Mouse (Mus musculus) NIH3T3 (cell line): ENCODE measurements at regions not wholly inside any gene's neighbourhood (a gene's known extent, or its start where the extent isn't known, plus 50 kb on each side); places are given as distances from the start of the nearest gene placed in this dataset.
"Not testable (repeated sequence)": the region's sequence is repeated elsewhere in the genome, so short reads cannot be mapped to it uniquely, and the experiment has no call there.

Source experiments
- DNase-seq: peaks from one replicate; pipeline ENCODE4 v3.0.0-alpha.2; 2012; ENCODE audit warnings: low read depth

DNA sequence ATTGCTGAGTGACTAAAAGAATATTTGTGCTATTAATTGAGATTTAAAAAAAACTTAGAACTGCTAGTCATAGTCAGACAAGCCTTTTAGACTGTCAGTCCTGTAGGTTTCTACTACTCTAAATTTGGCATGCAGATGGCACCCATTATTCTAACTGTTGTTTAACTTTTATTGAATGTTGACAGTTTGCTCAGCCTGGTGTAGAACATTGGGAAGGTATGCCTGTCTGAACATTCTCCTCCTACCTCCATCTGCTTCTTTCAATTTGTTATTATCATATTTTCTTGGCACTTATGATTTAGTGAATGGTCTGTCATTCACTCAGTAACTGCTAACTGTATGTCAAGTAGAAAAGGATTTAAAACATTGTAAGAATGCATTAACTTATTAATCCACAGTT, 130.9 kb downstream of the Gmnc start:
- DNase-seq, result no peak

DNA sequence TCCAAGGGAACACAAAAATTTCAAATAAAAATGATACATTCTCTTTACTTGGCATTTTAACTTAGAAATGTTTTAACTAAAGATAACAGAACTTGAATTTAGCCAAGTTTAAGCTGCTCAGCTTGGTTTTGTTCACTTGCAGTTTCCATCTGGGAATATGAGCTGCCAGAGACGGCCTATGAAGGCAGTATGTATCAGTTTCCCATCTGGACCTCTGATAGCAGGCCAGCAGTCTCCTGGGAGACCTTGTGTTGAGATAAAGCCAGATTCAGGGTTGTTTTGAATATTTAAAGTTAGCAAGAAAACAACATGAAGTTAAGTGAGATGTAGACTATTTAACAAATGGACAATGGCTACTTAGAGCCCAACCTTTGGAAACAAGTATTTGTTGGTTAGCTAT, 142.3 kb downstream of the Gmnc start:
- no peak for DNase-seq

DNA sequence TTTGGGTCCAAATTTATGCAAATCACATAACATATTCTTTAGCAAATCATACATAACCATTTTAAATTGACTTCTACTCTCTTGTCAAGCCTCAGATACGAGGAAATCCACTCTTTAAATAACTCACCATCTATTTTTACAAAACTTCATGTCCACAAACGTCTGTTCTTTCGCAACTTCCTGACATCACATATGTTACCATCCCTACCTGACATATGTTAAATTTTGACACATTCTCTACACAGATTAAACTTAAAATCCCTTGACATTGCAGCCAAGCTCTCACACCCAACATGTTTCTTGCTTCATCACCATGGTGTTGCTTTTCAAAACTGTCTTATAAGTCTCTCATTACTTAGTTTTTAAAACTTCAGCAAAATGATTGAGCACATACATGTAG, 164.4 kb downstream of the Gmnc start:
- DNase-seq, result no peak

DNA sequence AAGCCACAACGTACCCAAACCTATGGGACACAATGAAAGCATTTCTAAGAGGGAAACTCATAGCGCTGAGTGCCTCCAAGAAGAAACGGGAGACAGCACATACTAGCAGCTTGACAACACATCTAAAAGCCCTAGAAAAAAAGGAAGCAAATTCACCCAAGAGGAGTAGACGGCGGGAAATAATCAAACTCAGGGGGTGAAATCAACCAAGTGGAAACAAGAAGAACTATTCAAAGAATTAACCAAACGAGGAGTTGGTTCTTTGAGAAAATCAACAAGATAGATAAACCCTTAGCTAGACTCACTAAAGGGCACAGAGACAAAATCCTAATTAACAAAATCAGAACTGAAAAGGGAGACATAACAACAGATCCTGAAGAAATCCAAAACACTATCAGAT, 180.3 kb downstream of the Gmnc start:
- DNase-seq, result not testable (repeated sequence)

DNA sequence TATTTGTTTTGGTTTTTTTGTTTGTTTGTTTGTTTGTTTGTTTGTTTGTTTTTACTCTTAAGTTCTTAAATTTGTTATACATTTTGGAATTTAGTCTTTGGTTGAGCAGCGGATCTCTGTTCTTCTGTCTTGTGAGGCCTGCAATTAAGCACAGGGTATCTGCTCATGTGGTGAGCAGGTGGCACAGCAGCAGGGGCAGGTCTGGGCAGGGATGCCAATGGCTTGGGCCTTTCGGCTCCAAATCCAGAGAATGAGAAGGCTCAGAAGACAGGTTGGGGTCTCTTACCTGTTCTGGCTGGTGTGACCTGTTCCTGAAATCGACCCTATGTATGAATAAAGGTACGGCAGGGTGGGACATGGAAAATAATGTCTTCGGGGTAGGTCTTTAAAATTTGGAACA, 186.0 kb downstream of the Gmnc start:
- no peak for DNase-seq

DNA sequence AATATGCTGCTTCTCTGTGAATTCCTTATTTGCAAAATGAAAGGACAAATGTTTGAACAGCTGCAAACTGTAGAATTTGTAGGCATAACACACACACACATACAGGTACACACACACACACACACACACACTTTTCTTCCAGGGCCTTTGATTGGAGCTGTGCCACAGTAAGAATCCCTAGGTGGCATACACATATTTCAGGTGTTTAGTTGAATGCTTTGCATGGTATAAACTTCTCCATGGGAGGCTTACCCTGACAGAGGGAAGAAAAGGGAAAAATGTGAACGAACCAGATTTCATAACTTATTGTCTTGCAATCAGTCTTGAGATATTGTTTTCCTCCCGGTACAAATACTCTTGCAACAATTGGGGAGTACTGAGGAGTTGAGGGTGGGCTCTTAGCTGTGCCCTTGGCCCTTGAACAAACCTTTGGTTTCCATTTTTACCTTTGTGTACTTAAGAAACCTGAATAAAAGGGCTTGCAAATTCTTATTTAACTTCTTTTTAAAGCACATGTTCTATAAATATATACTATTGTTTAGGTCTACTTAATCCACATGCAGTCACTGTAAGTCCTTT, 204.3 kb downstream of the Gmnc start:
- DNase-seq, result no peak

DNA sequence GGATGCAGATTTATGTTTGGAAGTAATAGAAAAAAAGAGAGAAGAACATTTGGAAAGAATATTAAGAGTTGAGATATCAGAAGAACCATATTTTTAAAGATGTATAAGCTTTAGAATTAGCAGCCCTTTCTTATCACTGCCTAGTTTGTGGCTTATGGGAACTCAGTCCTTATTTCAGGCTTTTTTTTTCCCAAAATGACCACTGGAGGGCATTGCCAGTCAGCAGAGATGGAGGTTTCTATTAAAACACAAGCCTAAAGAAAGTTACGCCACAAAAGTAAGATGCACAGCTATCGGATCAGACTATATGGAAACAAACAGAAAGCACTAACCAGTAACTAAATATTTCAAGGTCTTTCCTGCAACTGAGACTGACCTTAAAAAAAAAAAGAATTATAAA, 200.8 kb downstream of the Il1rap start:
- DNase-seq, result peak; percentile 52
